14 mouse cellular contexts compared by ENCODE assay signal in the genomic region with DNA sequence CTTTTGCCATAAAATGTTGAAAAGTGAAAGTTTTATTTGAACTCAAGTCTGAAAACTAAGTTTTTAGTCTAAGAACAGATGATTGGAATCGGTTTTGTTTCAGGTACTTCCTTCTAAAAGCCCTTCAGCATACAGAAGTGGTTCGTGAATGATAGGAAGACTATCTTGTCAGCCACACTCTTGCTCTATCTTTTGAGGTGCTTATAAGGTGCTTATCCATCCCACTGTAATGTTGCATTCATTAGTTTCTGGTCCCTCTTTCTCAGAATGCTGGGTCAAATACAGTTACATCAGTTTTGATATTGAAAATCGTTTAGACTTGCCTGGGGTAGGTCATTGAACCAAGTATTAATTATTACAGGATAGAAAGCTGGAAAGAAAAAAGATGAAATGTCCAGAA. TPM values are rescaled to one million over a fixed set of nuclear protein-coding genes. Genes with fewer than 3 reads are reported as not detected.
DNase-seq lines count a peak whose midpoint lies in the region; ATAC-seq and TF ChIP-seq lines count a peak whose summit lies in the region.
"Had no signal": no experiment of that assay in that cellular context is flagged by ENCODE, and none has a peak within 500 bp of the region (broad histone marks: within the 10 kb centered on the region; RNA-seq: fewer than 3 reads in every experiment).

No protein-coding gene starts in this region.

- no peak for TF ChIP-seq POLR2A in MEL (IDR thresholded peaks at IDR 0.05; ENCODE audit: control insufficient read depth in 1 of 2, insufficient read depth in 1 of 2, low read depth in 1 of 2, low read length in 2 of 2, poor library complexity in 1 of 2)

- no peak for ATAC-seq in hindbrain, embryonic 15.5 days (ENCODE audit: low FRiP score, low read depth)
- ATAC-seq in hindbrain, embryonic 13.5 days (ENCODE audit: low FRiP score), result no peak
- ATAC-seq in liver, postnatal 0 days, result no peak
- ATAC-seq: forebrain, embryonic 16.5 days had no signal

- no peak for TF ChIP-seq RAD21 in MEL (IDR thresholded peaks at IDR 0.05; ENCODE audit: low read depth, low read length)

- no peaks in the 10 kb centered on the region for H3K27me3 ChIP-seq in hindbrain, embryonic 15.5 days
- H3K27me3 ChIP-seq in hindbrain, embryonic 13.5 days, result no peaks in the 10 kb centered on the region
- no peaks in the 10 kb centered on the region for H3K27me3 ChIP-seq in MEL (ENCODE audit: control insufficient read depth in 1 of 2, insufficient read depth in 2 of 2, low read length in 2 of 2)
- H3K27me3 ChIP-seq in liver, postnatal 0 days (ENCODE audit: insufficient read depth, low read length), result no peaks in the 10 kb centered on the region

- H3K79me2 ChIP-seq in MEL (ENCODE audit: control insufficient read depth, insufficient read depth, low read length, poor library complexity), result peaks cover 30% of the 10 kb centered on the region

- H3K9ac ChIP-seq in hindbrain, embryonic 15.5 days, result no peak overlapping the region
- H3K9ac ChIP-seq in hindbrain, embryonic 13.5 days, result no peak overlapping the region
- H3K9ac ChIP-seq in MEL (ENCODE audit: control insufficient read depth, low read depth, low read length, poor library complexity, severe bottlenecking), result no peak overlapping the region
- no peak overlapping the region for H3K9ac ChIP-seq in liver, postnatal 0 days (replicated peaks)

- no peaks in the 10 kb centered on the region for H3K9me3 ChIP-seq in hindbrain, embryonic 15.5 days
- no peaks in the 10 kb centered on the region for H3K9me3 ChIP-seq in hindbrain, embryonic 13.5 days
- no peaks in the 10 kb centered on the region for H3K9me3 ChIP-seq in MEL (replicated peaks; ENCODE audit: insufficient read depth, low read length)
- H3K9me3 ChIP-seq in liver, postnatal 0 days (ENCODE audit: low read length), result no peaks in the 10 kb centered on the region

- no peak for TF ChIP-seq CTCF in MEL (IDR thresholded peaks at IDR 0.05 in 2 of 3, conservative IDR thresholded peaks at IDR 0.05 in 1 of 3; ENCODE audit: control insufficient read depth in 1 of 3, insufficient read depth in 1 of 3, low read depth in 2 of 3, low read length in 3 of 3, poor library complexity in 1 of 3, severe bottlenecking in 1 of 3)
- TF ChIP-seq CTCF in liver, postnatal 0 days (IDR thresholded peaks at IDR 0.05; ENCODE audit: low read depth), result no peak

- no peak overlapping the region for H3K4me3 ChIP-seq in hindbrain, embryonic 15.5 days
- no peak overlapping the region for H3K4me3 ChIP-seq in hindbrain, embryonic 13.5 days
- peak overlapping the region in 1 of 2 experiments; percentile 15; a peak in 1 of 4 replicates for H3K4me3 ChIP-seq in MEL (ENCODE audit: control insufficient read depth in 1 of 2, insufficient read depth in 1 of 2, low read depth in 2 of 2, low read length in 2 of 2)
- no peak overlapping the region for H3K4me3 ChIP-seq in liver, postnatal 0 days (ENCODE audit: low read depth, low read length)

- H3K4me2 ChIP-seq in hindbrain, embryonic 15.5 days, result 0 out of 2 replicates have a peak overlapping the region, but pooled peaks have one; percentile 9
- no peak overlapping the region for H3K4me2 ChIP-seq in hindbrain, embryonic 13.5 days
- H3K4me2 ChIP-seq in liver, postnatal 0 days (ENCODE audit: low read depth, low read length), result peak overlapping the region; percentile 30; the same call in 1 of the 2 replicates

- H3K36me3 ChIP-seq in hindbrain, embryonic 15.5 days, result peaks cover 7% of the 10 kb centered on the region
- peaks cover 23% of the 10 kb centered on the region for H3K36me3 ChIP-seq in hindbrain, embryonic 13.5 days
- peaks cover 6 to 42% of the 10 kb centered on the region in 2 experiments; a peak in 3 of 4 replicates for H3K36me3 ChIP-seq in MEL (ENCODE audit: control insufficient read depth in 1 of 2, insufficient read depth in 2 of 2, low read length in 2 of 2)
- no peaks in the 10 kb centered on the region for H3K36me3 ChIP-seq in liver, postnatal 0 days (replicated peaks; ENCODE audit: insufficient read depth, low read length)

- TF ChIP-seq EP300 in MEL (IDR thresholded peaks at IDR 0.05; ENCODE audit: low read depth in 1 of 2, low read length in 2 of 2), result peak; percentile 40 to 60; a peak in 3 of 4 replicates
- no peak for TF ChIP-seq EP300 in liver, postnatal 0 days (IDR thresholded peaks at IDR 0.05; ENCODE audit: low read depth)

- DNase-seq in MEL (ENCODE audit: low read depth, low spot score), result peak; percentile 37
- DNase-seq in c-Kit-negative CD71-positive TER-119-positive erythroid progenitor cells, embryonic 14.5 days (ENCODE audit: low read depth, low spot score), result peak; percentile 3
- DNase-seq in liver, postnatal 0 days, result no peak
- no peak for DNase-seq in right cerebral cortex, postnatal 4 days
- DNase-seq in embryo, embryonic 9.5 days (ENCODE audit: extremely low spot score), result no peak
- DNase-seq: adrenal gland, adult 2 months; cerebellum, adult 11-12 months; cerebellum, postnatal 14 days; kidney, adult 11 months; lung, adult 2 months; lung, postnatal 36 days had no signal

- 88% methylated on average over 3 of the region's 3 CpGs for WGBS in hindbrain, embryonic 15.5 days
- WGBS in hindbrain, embryonic 13.5 days, result 93% methylated on average over 3 of the region's 3 CpGs
- WGBS in liver, postnatal 0 days (ENCODE audit: insufficient replicate concordance), result 65% methylated on average over 3 of the region's 3 CpGs

- no peak overlapping the region for H3K27ac ChIP-seq in hindbrain, embryonic 15.5 days (replicated peaks)
- no peak overlapping the region for H3K27ac ChIP-seq in hindbrain, embryonic 13.5 days
- no peak overlapping the region; the same call in 1 of the 2 replicates for H3K27ac ChIP-seq in MEL (ENCODE audit: control insufficient read depth, low read depth, low read length)
- no peak overlapping the region for H3K27ac ChIP-seq in liver, postnatal 0 days (ENCODE audit: low read depth)

- peaks cover 23% of the 10 kb centered on the region for H3K4me1 ChIP-seq in hindbrain, embryonic 15.5 days (replicated peaks)
- H3K4me1 ChIP-seq in hindbrain, embryonic 13.5 days (replicated peaks), result peaks cover 34% of the 10 kb centered on the region
- peaks cover 8 to 13% of the 10 kb centered on the region in 2 experiments for H3K4me1 ChIP-seq in MEL (ENCODE audit: control insufficient read depth in 1 of 2, insufficient read depth in 2 of 2, low read length in 2 of 2)
- peaks cover 5% of the 10 kb centered on the region; the same call in 1 of the 2 replicates for H3K4me1 ChIP-seq in liver, postnatal 0 days (ENCODE audit: insufficient read depth)

TF ChIP-seq in MEL, 35 proteins besides CTCF, POLR2A, EP300 and RAD21:
- TF ChIP-seq GATA1 (IDR thresholded peaks at IDR 0.05; ENCODE audit: low read depth, low read length) (peak; percentile 41), MXI1 (IDR thresholded peaks at IDR 0.05; ENCODE audit: low read depth, low read length) (no peak), MAX (IDR thresholded peaks at IDR 0.05; ENCODE audit: low read length) (no peak), MEF2A (IDR thresholded peaks at IDR 0.05; ENCODE audit: extremely low read depth, insufficient replicate concordance, low read depth, low read length, poor library complexity, severe bottlenecking) (no peak), ZNF384 (IDR thresholded peaks at IDR 0.05; ENCODE audit: low read depth, low read length) (no peak), TCF12 (IDR thresholded peaks at IDR 0.05; ENCODE audit: low read depth, low read length) (0 out of 2 replicates have a peak, but pooled peaks have one; percentile 17), MYC (IDR thresholded peaks at IDR 0.05; ENCODE audit: low read depth, low read length) (no peak), MAFK (IDR thresholded peaks at IDR 0.05; ENCODE audit: borderline replicate concordance, low read depth, low read length) (no peak), ZKSCAN1 (IDR thresholded peaks at IDR 0.05; ENCODE audit: low read depth, low read length) (no peak), POLR2AphosphoS5 (IDR thresholded peaks at IDR 0.05; ENCODE audit: borderline replicate concordance, low read depth, low read length) (no peak), SMC3 (IDR thresholded peaks at IDR 0.05; ENCODE audit: low read depth, low read length) (no peak), HCFC1 (IDR thresholded peaks at IDR 0.05; ENCODE audit: low read depth, low read length) (no peak)

RNA-seq across cellular contexts. Expression of a gene that starts 2.3 kb away (rescaled TPM):
- 4.0 and 5.3 TPM in 2 replicates for polyA plus RNA-seq in hindbrain, embryonic 15.5 days (2015; fragmentation: Nextera tagmentation; extraction: Ambion mirVana)
- polyA plus RNA-seq in hindbrain, embryonic 13.5 days (2015; fragmentation: Nextera tagmentation; extraction: Ambion mirVana), result 4.3 and 4.4 TPM in 2 replicates
- 10.4 and 13.5 TPM in 2 replicates for total RNA-seq in MEL (2012; rRNA removed)
- polyA plus RNA-seq in MEL (2012; ENCODE audit: insufficient read depth in 1 of 2, insufficient read length in 2 of 2, low read depth in 1 of 2, low replicate concordance in 2 of 2, missing spikeins in 1 of 2), result 1 to 10 TPM in 1 of 2 experiments, not detected in 1; 7.0 TPM
- 1.1 and 1.2 TPM in 2 replicates for polyA plus RNA-seq in liver, postnatal 0 days (2015; fragmentation: Nextera tagmentation; extraction: Ambion mirVana)

Comparison
In these comparisons a context has a peak if more than half of its experiments do, and no peak if none do; other contexts are left out.
1. DNase-seq: peak in MEL (single experiment) and c-Kit-negative CD71-positive TER-119-positive erythroid progenitor cells, embryonic 14.5 days (single experiment); none in liver, postnatal 0 days (single experiment), right cerebral cortex, postnatal 4 days (single experiment) and embryo, embryonic 9.5 days (single experiment).